Mouse (Mus musculus) lung, embryonic 14.5 days (tissue): ENCODE results near the gene Olfr1440. TPM values are rescaled to one million over a fixed set of nuclear protein-coding genes. Genes with fewer than 3 reads are reported as not detected.

Source experiments
- ATAC-seq: fragments of 200-750 bp; cut with Nextera tagmentation; 2 replicates; pipeline ENCODE4 v1.8.0; 2017; ENCODE audit warnings: mild to moderate bottlenecking, moderate TSS enrichment, moderate library complexity; ENCODE audit not compliant: insufficient read depth
- DNase-seq: peaks from one replicate; pipeline ENCODE4 v3.0.0-alpha.2; 2015
- H3K27ac ChIP-seq: fragments of 300-500 bp; sonication (generic); 2 replicates; pipeline ENCODE4 v1.5.1; 2014; ENCODE audit warnings: low read depth, mild to moderate bottlenecking, moderate library complexity
- H3K27me3 ChIP-seq: fragments of 300-500 bp; sonication (generic); 2 replicates; pipeline ENCODE4 v1.6.1; 2014; ENCODE audit warnings: low read length, control low read depth; ENCODE audit not compliant: insufficient read depth
- H3K36me3 ChIP-seq: fragments of 300-500 bp; sonication (generic); 2 replicates; pipeline ENCODE4 v1.6.1; 2014; ENCODE audit warnings: control low read depth; ENCODE audit not compliant: insufficient read depth
- H3K4me1 ChIP-seq: fragments of 300-500 bp; sonication (generic); 2 replicates; pipeline ENCODE4 v1.6.1; 2014; ENCODE audit warnings: antibody characterized with exemption, control low read depth; ENCODE audit not compliant: insufficient read depth
- H3K4me2 ChIP-seq: fragments of 300-500 bp; sonication (generic); 2 replicates; pipeline ENCODE4 v1.6.1; 2014; ENCODE audit warnings: mild to moderate bottlenecking
- H3K4me3 ChIP-seq: fragments of 300-500 bp; sonication (generic); 2 replicates; pipeline ENCODE4 v1.5.1; 2014; ENCODE audit warnings: low read depth, low read length
- H3K9ac ChIP-seq: fragments of 300-500 bp; sonication (generic); 2 replicates; pipeline ENCODE4 v1.6.1; 2014
- H3K9me3 ChIP-seq: fragments of 300-500 bp; sonication (generic); 2 replicates; pipeline ENCODE4 v1.6.1; 2016; ENCODE audit warnings: low read depth, low read length, control low read depth
- CTCF ChIP-seq: IDR thresholded peaks from 2 replicates; pipeline ENCODE4 v1.5.1; 2016; ENCODE audit warnings: antibody characterized with exemption, low read depth
- WGBS: fragments of 180-500 bp; shearing (Covaris S2); extraction: QIAGEN DNeasy Blood & Tissue Kit; methylation state at CpG from one replicate; pipeline ENCODE4 v1.1.7; 2014; 5-methylcytosine and 5-hydroxymethylcytosine counted together
- polyA plus RNA-seq: library from polyadenylated mRNA; unstranded; fragments of >200 nt; fragmentation: Nextera tagmentation; extraction: Ambion mirVana; gene quantifications from 2 replicates; pipeline ENCODE4 v1.2.1, GENCODE M21; 2014

Olfr1440 gene
- polyA plus RNA-seq: not detected in 2 replicates

DNA sequence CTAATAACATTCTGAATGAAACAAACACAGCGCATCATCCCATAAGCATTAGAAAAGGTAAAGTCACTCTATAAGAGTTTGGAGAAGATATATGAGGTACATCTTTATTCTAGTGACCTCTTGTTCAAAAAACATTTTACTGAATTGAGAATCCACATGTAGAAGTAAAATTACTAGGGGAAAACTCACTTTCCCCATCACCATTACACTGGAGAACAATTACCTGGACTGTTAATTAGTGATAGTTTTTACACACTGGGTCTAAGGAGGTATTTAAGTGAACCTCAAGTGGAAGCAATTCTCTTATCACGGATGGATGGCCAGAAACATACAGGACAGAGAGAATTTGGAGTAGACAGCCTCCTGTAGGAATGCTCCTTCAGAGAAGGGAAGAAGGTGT, at the start of gene Olfr1440:
Gene Olfr1440 (plus strand): TSS at position 301 of the 400 bp plus-strand sequence.
- WGBS: 75% methylated on average over 2 of the region's 2 CpGs
- no peak within 1 kb of the TSS for H3K4me3 ChIP-seq
- TF ChIP-seq CTCF: no peak

GRCm38 (mm10) chr19:12373004-12373403, 14.1 kb upstream of the Olfr1440 start:
- H3K9me3 ChIP-seq: no peaks in the 10 kb centered on the region
- H3K4me2 ChIP-seq: no peak overlapping the region
- no peak for DNase-seq
- H3K4me3 ChIP-seq: no peak overlapping the region
- WGBS: 77% methylated on average over 3 of the region's 3 CpGs
- no peak for TF ChIP-seq CTCF
- H3K36me3 ChIP-seq: no peaks in the 10 kb centered on the region
- ATAC-seq: no peak
- H3K9ac ChIP-seq: no peak overlapping the region
- H3K27ac ChIP-seq: no peak overlapping the region
- no peaks in the 10 kb centered on the region for H3K27me3 ChIP-seq
- H3K4me1 ChIP-seq: no peaks in the 10 kb centered on the region

More for the DNA sequence above, at the start of gene Olfr1440:
- Histone ChIP-seq H3K4me1 (no peaks in the 10 kb centered on the region), H3K4me2 (no peak within 1 kb of the TSS), H3K27me3 (no peaks in the 10 kb centered on the region), H3K9ac (no peak within 1 kb of the TSS), H3K36me3 (no peaks in the 10 kb centered on the region), H3K9me3 (no peaks in the 10 kb centered on the region), H3K27ac (no peak within 1 kb of the TSS)
- ATAC-seq: no peak
- DNase-seq: no peak

- DNase-seq (peak; percentile 36), ATAC-seq (no peak)
- WGBS: 43% methylated on average over 2 of the region's 2 CpGs
- Histone ChIP-seq H3K4me3 (no peak overlapping the region), H3K9me3 (no peaks in the 10 kb centered on the region), H3K9ac (no peak overlapping the region), H3K36me3 (no peaks in the 10 kb centered on the region), H3K4me1 (no peaks in the 10 kb centered on the region), H3K27me3 (no peaks in the 10 kb centered on the region), H3K4me2 (no peak overlapping the region), H3K27ac (no peak overlapping the region)
- TF ChIP-seq CTCF: no peak
These were observed 12.5 kb upstream of the Olfr1440 start for GRCm38 (mm10) chr19:12374465-12375025.

DNA sequence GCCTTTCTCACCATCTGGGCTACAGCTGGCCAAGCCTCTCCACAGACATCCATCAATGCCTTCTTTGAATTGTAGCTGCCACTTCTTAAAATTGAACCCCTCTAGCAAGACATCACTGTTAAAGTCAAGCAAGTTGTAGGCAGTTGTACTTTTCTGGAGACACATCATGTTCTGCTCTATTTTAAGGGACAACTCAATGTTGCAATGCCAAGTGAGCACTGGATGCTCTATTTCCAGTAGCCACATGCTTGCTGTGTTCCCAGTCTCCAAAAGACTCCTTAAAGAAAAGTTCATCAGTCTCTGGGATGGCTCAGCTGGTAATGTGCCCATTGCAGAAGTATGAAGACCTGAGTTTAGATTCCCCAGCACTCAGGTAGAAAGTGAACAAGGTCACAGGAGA, 26.7 kb downstream of the Olfr1440 start:
- no peak overlapping the region for H3K4me3 ChIP-seq
- H3K4me2 ChIP-seq: no peak overlapping the region
- H3K36me3 ChIP-seq: no peaks in the 10 kb centered on the region
- DNase-seq (no peak), ATAC-seq (no peak)
- TF ChIP-seq CTCF: no peak
- no peaks in the 10 kb centered on the region for H3K27me3 ChIP-seq
- H3K9ac ChIP-seq: no peak overlapping the region
- no peak overlapping the region for H3K27ac ChIP-seq
- no peaks in the 10 kb centered on the region for H3K4me1 ChIP-seq
- no peaks in the 10 kb centered on the region for H3K9me3 ChIP-seq

GRCm38 (mm10) chr19:12417361-12417760, 30.3 kb downstream of the Olfr1440 start, which contains the start of gene Olfr1441:
Gene Olfr1441, plus strand, starts transcription at chr19:12417433.
- H3K4me1 ChIP-seq: no peaks in the 10 kb centered on the region
- no peak within 1 kb of the TSS for H3K4me2 ChIP-seq
- no peak for TF ChIP-seq CTCF
- no peaks in the 10 kb centered on the region for H3K9me3 ChIP-seq
- H3K9ac ChIP-seq: no peak within 1 kb of the TSS
- no peak for DNase-seq
- H3K27ac ChIP-seq: no peak within 1 kb of the TSS
- no peaks in the 10 kb centered on the region for H3K36me3 ChIP-seq
- no peak within 1 kb of the TSS for H3K4me3 ChIP-seq
- no peaks in the 10 kb centered on the region for H3K27me3 ChIP-seq
- no peak for ATAC-seq

DNA sequence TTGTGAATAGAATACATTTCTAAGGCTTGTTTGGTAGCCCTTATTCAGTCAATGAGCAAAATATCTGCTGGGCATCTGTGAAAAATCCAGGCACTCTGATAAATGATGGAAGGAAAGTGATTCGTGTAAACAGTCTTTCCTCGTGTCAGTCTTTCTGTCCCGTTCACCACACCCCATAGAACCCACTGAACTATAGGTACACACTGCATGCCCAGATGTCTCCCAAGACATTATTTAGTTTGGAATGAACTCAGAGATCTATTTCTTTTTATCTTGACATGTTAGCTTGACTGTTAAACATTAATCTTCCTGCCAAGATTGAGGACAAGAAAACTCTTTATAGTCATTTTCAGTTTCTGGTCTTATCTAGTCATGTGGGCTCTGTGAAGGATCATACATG, 31.2 kb downstream of the Olfr1440 start:
- no peaks in the 10 kb centered on the region for H3K4me1 ChIP-seq
- no peak overlapping the region for H3K27ac ChIP-seq
- TF ChIP-seq CTCF: no peak
- no peaks in the 10 kb centered on the region for H3K36me3 ChIP-seq
- H3K4me2 ChIP-seq: no peak overlapping the region
- DNase-seq (no peak), ATAC-seq (no peak)
- 34% methylated on average over 3 of the region's 3 CpGs for WGBS
- H3K9ac ChIP-seq: no peak overlapping the region
- no peaks in the 10 kb centered on the region for H3K9me3 ChIP-seq
- H3K4me3 ChIP-seq: no peak overlapping the region
- no peaks in the 10 kb centered on the region for H3K27me3 ChIP-seq

DNA sequence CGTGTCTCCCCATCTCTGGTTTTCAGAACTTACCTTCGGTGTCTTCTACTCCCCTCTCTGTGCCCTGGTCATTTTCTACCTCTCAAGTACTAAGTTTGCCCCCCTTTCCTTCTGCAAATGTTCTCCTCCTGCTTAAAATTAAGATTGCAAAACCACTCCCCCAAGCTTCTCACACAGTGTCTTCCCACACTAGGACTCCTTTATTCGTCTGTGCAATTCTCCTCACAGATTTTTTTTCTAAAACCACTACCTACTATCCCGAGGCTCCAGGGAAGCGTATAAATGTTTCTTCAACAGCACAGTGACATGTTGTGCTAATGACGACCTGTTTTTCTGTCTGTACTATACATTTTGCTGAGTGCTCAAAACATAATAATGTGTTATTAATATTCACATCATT, 33.5 kb downstream of the Olfr1440 start:
- Histone ChIP-seq H3K36me3 (no peaks in the 10 kb centered on the region), H3K4me2 (no peak overlapping the region), H3K9me3 (no peaks in the 10 kb centered on the region), H3K27me3 (no peaks in the 10 kb centered on the region), H3K9ac (no peak overlapping the region), H3K4me1 (no peaks in the 10 kb centered on the region), H3K27ac (no peak overlapping the region), H3K4me3 (no peak overlapping the region)
- no peak for TF ChIP-seq CTCF
- 53% methylated on average over 6 of the region's 6 CpGs for WGBS
- no peak for ATAC-seq
- DNase-seq: no peak

DNA sequence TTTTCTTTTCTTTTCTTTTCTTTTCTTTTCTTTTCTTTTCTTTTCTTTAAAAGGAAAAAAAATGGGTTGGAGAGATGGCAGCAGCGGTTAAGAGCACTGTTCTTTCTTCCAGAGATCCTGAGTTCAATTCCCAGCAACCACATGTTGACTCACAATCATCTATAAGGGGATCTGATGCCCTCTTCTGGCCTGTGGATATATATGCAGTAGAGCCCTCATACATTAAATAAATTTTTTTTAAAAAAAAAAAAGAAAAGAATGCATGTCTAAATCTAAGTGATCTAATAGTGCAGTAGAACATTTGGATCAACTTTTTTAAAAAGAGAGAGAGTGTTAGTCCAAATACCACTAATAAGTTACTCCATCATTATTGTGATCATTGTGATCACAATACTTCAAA, 34.6 kb downstream of the Olfr1440 start:
- Histone ChIP-seq H3K27me3 (no peaks in the 10 kb centered on the region), H3K4me1 (no peaks in the 10 kb centered on the region), H3K4me2 (no peak overlapping the region), H3K27ac (no peak overlapping the region), H3K36me3 (no peaks in the 10 kb centered on the region), H3K4me3 (no peak overlapping the region), H3K9me3 (no peaks in the 10 kb centered on the region), H3K9ac (no peak overlapping the region)
- DNase-seq (no peak), ATAC-seq (no peak)
- WGBS: 79% methylated on average over 1 of the region's 1 CpGs
- no peak for TF ChIP-seq CTCF
